Mouse (Mus musculus) naive thymus-derived CD4-positive, alpha-beta T cell, adult 2 months (primary cell): ENCODE data around the gene Olfr393.

Experiments used
- DNase-seq: peaks from one replicate; pipeline ENCODE4 v3.0.0-alpha.2; 2011; ENCODE audit warnings: low read depth

Gene Olfr393

GRCm38 (mm10) chr11:73851354-73851753 lies at the start of gene Olfr393:
Gene Olfr393, minus strand, starts transcription at chr11:73851454.
- no peak for DNase-seq

- no peak for DNase-seq
Observed at GRCm38 (mm10) chr11:73890671-73891070, 39.4 kb upstream of the Olfr393 start, which contains the start of gene Olfr394. Gene Olfr394, minus strand, starts transcription at chr11:73890771.

GRCm38 (mm10) chr11:73816949-73817348 lies 34.3 kb downstream of the Olfr393 start, which contains the start of gene Olfr392:
Gene Olfr392, minus strand, starts transcription at chr11:73817049.
- no peak for DNase-seq

GRCm38 (mm10) chr11:73802952-73803351 lies 48.3 kb downstream of the Olfr393 start, which contains the start of gene Olfr391-ps:
Gene Olfr391-ps, minus strand, starts transcription at chr11:73803052.
- DNase-seq = no peak
